Mouse (Mus musculus): Measurements from ENCODE around the gene Fbxo11. TPM values are rescaled to one million over a fixed set of nuclear protein-coding genes. Genes with fewer than 3 reads are reported as not detected.
"Not testable (repeated sequence)": the region's sequence is repeated elsewhere in the genome, so short reads cannot be mapped to it uniquely, and the experiment has no call there.

Gene Fbxo11
- total and polyA plus RNA-seq, 2 experiments from 2014 or later = 27.7 to 48.5 TPM

DNA sequence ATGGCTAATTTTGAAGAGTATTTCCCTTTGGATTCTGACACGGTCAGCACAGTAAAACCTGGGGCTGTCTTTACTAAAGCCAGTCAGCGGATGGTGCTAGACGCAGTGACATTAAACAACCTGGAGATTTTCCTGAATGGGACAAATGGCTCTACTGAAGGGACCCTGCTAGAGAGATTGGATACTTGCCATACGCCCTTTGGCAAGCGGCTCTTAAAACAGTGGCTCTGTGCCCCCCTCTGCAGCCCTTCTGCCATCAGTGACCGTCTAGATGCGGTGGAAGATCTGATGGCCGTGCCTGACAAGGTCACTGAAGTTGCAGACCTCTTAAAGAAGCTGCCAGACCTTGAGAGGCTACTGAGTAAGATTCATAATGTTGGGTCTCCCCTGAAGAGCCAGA, 79.2 kb downstream of the Fbxo11 start:
- no peaks in the 10 kb centered on the region for H3K9me3 ChIP-seq (ENCODE audit: low read length)
- WGBS = 78% methylated on average over 8 of the region's 8 CpGs
- no peaks in the 10 kb centered on the region for H3K27me3 ChIP-seq (ENCODE audit: insufficient read depth, low read length)
- H3K36me3 ChIP-seq (ENCODE audit: insufficient read depth, low read length) = peaks cover 28% of the 10 kb centered on the region
- no peak overlapping the region for H3K27ac ChIP-seq (ENCODE audit: low read depth, low read length)
- DNase-seq (ENCODE audit: low spot score) (peak; percentile 43), ATAC-seq (ENCODE audit: low FRiP score) (no peak)
- TF ChIP-seq CTCF (IDR thresholded peaks at IDR 0.05) = no peak
- no peaks in the 10 kb centered on the region for H3K4me1 ChIP-seq (ENCODE audit: insufficient read depth, low read length)
- no peak overlapping the region for H3K4me3 ChIP-seq (ENCODE audit: low read depth, low read length)
- H3K9ac ChIP-seq (replicated peaks; ENCODE audit: low read length, poor library complexity, severe bottlenecking) = no peak overlapping the region
- no peak overlapping the region for H3K4me2 ChIP-seq (ENCODE audit: low read depth, low read length, poor library complexity, severe bottlenecking)

DNA sequence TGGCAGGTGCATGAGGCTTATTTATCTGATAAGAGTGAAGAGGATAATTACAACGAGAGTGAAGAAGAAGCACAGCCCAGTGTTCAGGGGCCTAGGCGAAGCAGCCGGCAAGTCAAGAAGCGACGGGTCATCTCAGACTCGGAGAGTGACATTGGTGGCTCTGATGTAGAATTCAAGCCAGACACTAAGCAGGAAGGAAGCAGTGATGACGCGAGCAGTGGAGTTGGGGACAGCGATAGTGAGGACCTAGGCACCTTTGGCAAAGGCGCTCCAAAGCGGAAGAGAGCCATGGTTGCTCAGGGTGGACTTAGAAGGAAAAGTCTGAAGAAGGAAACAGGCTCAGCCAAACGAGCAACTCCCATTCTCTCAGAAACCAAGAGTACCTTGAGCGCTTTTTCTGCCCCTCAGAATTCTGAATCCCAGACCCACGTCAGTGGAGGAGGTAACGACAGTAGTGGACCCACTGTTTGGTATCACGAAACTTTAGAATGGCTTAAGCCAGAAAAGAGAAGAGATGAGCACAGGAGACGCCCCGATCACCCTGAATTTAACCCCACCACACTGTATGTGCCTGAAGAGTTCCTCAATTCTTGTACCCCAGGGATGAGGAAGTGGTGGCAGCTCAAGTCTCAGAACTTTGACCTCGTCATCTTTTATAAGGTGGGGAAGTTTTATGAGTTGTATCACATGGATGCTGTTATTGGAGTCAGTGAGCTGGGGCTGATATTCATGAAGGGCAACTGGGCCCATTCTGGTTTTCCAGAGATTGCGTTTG, 80.5 kb downstream of the Fbxo11 start:
- H3K4me1 ChIP-seq (ENCODE audit: insufficient read depth, low read length) = no peaks in the 10 kb centered on the region
- no peaks in the 10 kb centered on the region for H3K27me3 ChIP-seq (ENCODE audit: insufficient read depth, low read length)
- 94% methylated on average over 20 of the region's 20 CpGs for WGBS
- no peak for TF ChIP-seq CTCF (IDR thresholded peaks at IDR 0.05)
- no peak overlapping the region for H3K27ac ChIP-seq (ENCODE audit: low read depth, low read length)
- ATAC-seq (ENCODE audit: low FRiP score) (no peak), DNase-seq (ENCODE audit: low spot score) (no peak)
- H3K36me3 ChIP-seq (ENCODE audit: insufficient read depth, low read length) = peaks cover 19% of the 10 kb centered on the region
- no peak overlapping the region for H3K9ac ChIP-seq (replicated peaks; ENCODE audit: low read length, poor library complexity, severe bottlenecking)
- no peak overlapping the region for H3K4me3 ChIP-seq (ENCODE audit: low read depth, low read length)
- no peaks in the 10 kb centered on the region for H3K9me3 ChIP-seq (ENCODE audit: low read length)
- no peak overlapping the region for H3K4me2 ChIP-seq (ENCODE audit: low read depth, low read length, poor library complexity, severe bottlenecking)

DNA sequence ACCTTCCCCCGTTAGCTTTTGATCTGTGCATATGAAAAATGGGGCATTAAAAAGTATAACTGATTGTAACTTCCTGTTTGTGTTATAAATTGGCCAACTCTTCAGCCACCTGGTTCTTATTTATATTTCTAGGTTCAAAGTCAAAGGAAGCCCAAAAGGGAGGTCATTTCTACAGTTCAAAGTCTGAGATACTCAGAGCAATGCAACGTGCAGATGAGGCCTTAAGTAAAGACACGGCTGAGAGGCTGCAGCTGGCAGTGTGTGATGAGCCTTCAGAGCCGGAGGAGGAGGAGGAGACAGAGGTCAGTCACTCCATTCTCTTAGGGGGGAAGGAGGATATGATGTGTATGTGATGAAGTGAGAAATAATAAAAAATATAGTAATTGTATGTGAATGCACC, 81.8 kb downstream of the Fbxo11 start:
- no peaks in the 10 kb centered on the region for H3K9me3 ChIP-seq (ENCODE audit: low read length)
- no peaks in the 10 kb centered on the region for H3K4me1 ChIP-seq (ENCODE audit: insufficient read depth, low read length)
- no peak overlapping the region for H3K4me2 ChIP-seq (ENCODE audit: low read depth, low read length, poor library complexity, severe bottlenecking)
- DNase-seq (ENCODE audit: low spot score) (no peak), ATAC-seq (ENCODE audit: low FRiP score) (no peak)
- 70% methylated on average over 4 of the region's 4 CpGs for WGBS
- TF ChIP-seq CTCF (IDR thresholded peaks at IDR 0.05) = no peak
- H3K4me3 ChIP-seq (ENCODE audit: low read depth, low read length) = no peak overlapping the region
- H3K9ac ChIP-seq (replicated peaks; ENCODE audit: low read length, poor library complexity, severe bottlenecking) = no peak overlapping the region
- peaks cover 12% of the 10 kb centered on the region for H3K36me3 ChIP-seq (ENCODE audit: insufficient read depth, low read length)
- H3K27me3 ChIP-seq (ENCODE audit: insufficient read depth, low read length) = no peaks in the 10 kb centered on the region
- no peak overlapping the region for H3K27ac ChIP-seq (ENCODE audit: low read depth, low read length)

DNA sequence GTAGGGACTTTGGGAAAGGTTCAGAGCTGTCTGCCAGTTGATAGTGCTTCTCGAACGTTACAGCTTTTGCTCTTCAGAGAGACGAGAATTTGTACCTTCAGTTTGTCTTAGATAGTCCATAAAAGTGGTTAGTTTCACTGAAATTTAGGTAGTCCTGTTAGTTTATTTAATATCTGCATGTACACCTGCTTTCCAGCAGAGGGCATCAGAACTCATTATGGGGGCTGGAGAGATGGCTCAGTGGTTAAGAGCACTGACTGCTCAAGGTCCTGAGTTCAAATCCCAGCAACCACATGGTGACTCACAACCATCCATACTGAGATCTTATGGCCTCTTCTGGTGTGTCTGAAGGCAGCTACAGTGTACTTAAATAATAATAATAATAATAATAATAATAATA, 83.0 kb downstream of the Fbxo11 start:
- H3K9ac ChIP-seq (replicated peaks; ENCODE audit: low read length, poor library complexity, severe bottlenecking) = no peak overlapping the region
- no peak for DNase-seq (ENCODE audit: low spot score)
- H3K4me3 ChIP-seq (ENCODE audit: low read depth, low read length) = no peak overlapping the region
- 93% methylated on average over 3 of the region's 3 CpGs for WGBS
- H3K36me3 ChIP-seq (ENCODE audit: insufficient read depth, low read length) = peaks cover 9% of the 10 kb centered on the region
- H3K4me2 ChIP-seq (ENCODE audit: low read depth, low read length, poor library complexity, severe bottlenecking) = no peak overlapping the region
- no peaks in the 10 kb centered on the region for H3K9me3 ChIP-seq (ENCODE audit: low read length)
- TF ChIP-seq CTCF (IDR thresholded peaks at IDR 0.05) = peak; percentile 62
- H3K27me3 ChIP-seq (ENCODE audit: insufficient read depth, low read length) = no peaks in the 10 kb centered on the region
- ATAC-seq (ENCODE audit: low FRiP score) = no peak
- H3K4me1 ChIP-seq (ENCODE audit: insufficient read depth, low read length) = no peaks in the 10 kb centered on the region
- H3K27ac ChIP-seq (ENCODE audit: low read depth, low read length) = no peak overlapping the region

DNA sequence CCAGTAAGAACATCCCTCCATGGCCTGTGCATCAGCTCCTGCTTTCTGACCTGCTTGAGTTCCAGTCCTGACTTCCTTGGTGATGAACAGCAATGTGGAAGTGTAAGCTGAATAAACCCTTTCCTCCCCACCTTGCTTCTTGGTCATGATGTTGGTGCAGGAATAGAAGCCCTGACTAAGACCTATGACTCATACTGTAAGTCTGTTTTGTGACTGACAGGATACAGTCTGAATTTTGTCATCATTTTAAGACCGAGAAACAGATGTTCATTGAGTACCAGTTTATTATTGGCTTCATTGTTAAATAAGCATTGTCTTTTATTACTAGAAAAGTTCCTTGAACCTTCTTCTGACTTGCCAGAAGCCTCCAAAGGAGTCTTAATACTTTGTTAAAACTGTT, 85.4 kb downstream of the Fbxo11 start:
- H3K27ac ChIP-seq (ENCODE audit: low read depth, low read length); H3K9me3 ChIP-seq (ENCODE audit: low read length); H3K4me1 ChIP-seq (ENCODE audit: insufficient read depth, low read length); H3K36me3 ChIP-seq (ENCODE audit: insufficient read depth, low read length); DNase-seq (ENCODE audit: low spot score); H3K27me3 ChIP-seq (ENCODE audit: insufficient read depth, low read length); H3K9ac ChIP-seq (replicated peaks; ENCODE audit: low read length, poor library complexity, severe bottlenecking); H3K4me2 ChIP-seq (ENCODE audit: low read depth, low read length, poor library complexity, severe bottlenecking); H3K4me3 ChIP-seq (ENCODE audit: low read depth, low read length); ATAC-seq (ENCODE audit: low FRiP score): not testable (repeated sequence)
- WGBS = 91% methylated on average over 1 of the region's 1 CpGs

DNA sequence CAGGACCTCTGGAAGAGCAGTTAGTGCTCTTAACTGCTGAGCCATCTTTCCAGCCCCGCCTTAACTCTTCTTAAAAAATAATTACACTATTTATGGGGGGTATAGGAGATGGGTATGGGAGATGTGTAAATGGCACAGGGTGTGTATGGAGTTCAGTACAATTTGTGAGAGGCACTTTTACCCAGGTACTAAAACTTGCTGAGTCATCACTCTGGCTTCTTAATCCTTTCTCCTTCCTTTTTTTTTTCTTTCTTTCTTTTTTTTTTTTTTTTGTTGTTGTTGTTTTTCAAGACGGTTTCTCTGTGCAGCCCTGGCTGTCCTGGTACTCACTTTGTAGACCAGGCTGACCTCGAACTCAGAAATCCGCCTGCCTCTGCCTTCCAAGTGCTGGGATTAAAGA, 88.2 kb downstream of the Fbxo11 start:
- not testable (repeated sequence) for H3K27me3 ChIP-seq (ENCODE audit: insufficient read depth, low read length); H3K4me2 ChIP-seq (ENCODE audit: low read depth, low read length, poor library complexity, severe bottlenecking); H3K36me3 ChIP-seq (ENCODE audit: insufficient read depth, low read length); ATAC-seq (ENCODE audit: low FRiP score); H3K27ac ChIP-seq (ENCODE audit: low read depth, low read length); H3K9ac ChIP-seq (replicated peaks; ENCODE audit: low read length, poor library complexity, severe bottlenecking); H3K4me1 ChIP-seq (ENCODE audit: insufficient read depth, low read length); DNase-seq (ENCODE audit: low spot score); H3K4me3 ChIP-seq (ENCODE audit: low read depth, low read length); H3K9me3 ChIP-seq (ENCODE audit: low read length)
- 91% methylated on average over 4 of the region's 4 CpGs for WGBS
